Mouse (Mus musculus): ENCODE results near the gene Dpep2nb. TPM values are rescaled to one million over a fixed set of nuclear protein-coding genes. Genes with fewer than 3 reads are reported as not detected.
"Not testable (repeated sequence)": the region's sequence is repeated elsewhere in the genome, so short reads cannot be mapped to it uniquely, and the experiment has no call there.

The Dpep2nb gene
- total RNA-seq, 4 experiments from 2014 or later, result not detected

GRCm38 (mm10) chr8:106007135-106007534 lies 1.4 kb upstream of the Dpep2nb start:
- no peak for DNase-seq (ENCODE audit: low spot score in 2 of 2)

- no peak for DNase-seq (ENCODE audit: low spot score in 2 of 2)
These were observed 638 bp upstream of the Dpep2nb start for GRCm38 (mm10) chr8:106006413-106006812.

GRCm38 (mm10) chr8:106004538-106005207 lies 1.1 kb downstream of the Dpep2nb start:
- DNase-seq (ENCODE audit: low spot score in 2 of 2), result no peak

GRCm38 (mm10) chr8:106001908-106002307 lies 3.9 kb downstream of the Dpep2nb start:
- no peak for DNase-seq (ENCODE audit: low spot score in 2 of 2)

GRCm38 (mm10) chr8:105998971-105999370 lies 6.8 kb downstream of the Dpep2nb start:
- DNase-seq (ENCODE audit: low spot score in 2 of 2), result no peak

GRCm38 (mm10) chr8:105996359-105996758 lies 9.4 kb downstream of the Dpep2nb start:
- DNase-seq (ENCODE audit: low spot score in 2 of 2), result no peak

- DNase-seq (ENCODE audit: low spot score in 2 of 2), result no peak
These were observed 12.5 kb downstream of the Dpep2nb start for GRCm38 (mm10) chr8:105993226-105993625.

- DNase-seq (ENCODE audit: low spot score in 2 of 2), result no peak
These were observed 13.3 kb downstream of the Dpep2nb start for GRCm38 (mm10) chr8:105992499-105992898.

GRCm38 (mm10) chr8:105991546-105991945 lies 14.2 kb downstream of the Dpep2nb start:
- no peak for DNase-seq (ENCODE audit: low spot score in 2 of 2)

GRCm38 (mm10) chr8:105990856-105991387 lies 14.9 kb downstream of the Dpep2nb start, which contains the start of gene Dus2:
Dus2 (plus strand) TSS chr8:105991337.
- peak; percentile 37 to 65 for DNase-seq (ENCODE audit: low spot score in 2 of 2)

GRCm38 (mm10) chr8:105988546-105988945 lies 17.2 kb downstream of the Dpep2nb start:
- no peak for DNase-seq (ENCODE audit: low spot score in 2 of 2)

GRCm38 (mm10) chr8:105983406-105983805 lies 22.4 kb downstream of the Dpep2nb start:
- DNase-seq (ENCODE audit: low spot score in 2 of 2), result not testable (repeated sequence)

GRCm38 (mm10) chr8:105981146-105981545 lies 24.6 kb downstream of the Dpep2nb start:
- DNase-seq (ENCODE audit: low spot score in 2 of 2), result no peak

- no peak for DNase-seq (ENCODE audit: low spot score in 2 of 2)
These were observed 26.4 kb downstream of the Dpep2nb start, which contains the start of gene Dpep3 for GRCm38 (mm10) chr8:105979325-105979724. Dpep3 (minus strand) TSS chr8:105979429.

- no peak for DNase-seq (ENCODE audit: low spot score in 2 of 2)
These were observed 30.4 kb downstream of the Dpep2nb start for GRCm38 (mm10) chr8:105975363-105975762.

GRCm38 (mm10) chr8:105971019-105971720 lies 34.6 kb downstream of the Dpep2nb start:
- no peak for DNase-seq (ENCODE audit: low spot score in 2 of 2)

GRCm38 (mm10) chr8:105969367-105969766 lies 36.4 kb downstream of the Dpep2nb start:
- DNase-seq (ENCODE audit: low spot score in 2 of 2), result no peak

- no peak for DNase-seq (ENCODE audit: low spot score in 2 of 2)
These were observed 39.0 kb downstream of the Dpep2nb start for GRCm38 (mm10) chr8:105966692-105967311.

- DNase-seq (ENCODE audit: low spot score in 2 of 2), result no peak
These were observed 39.9 kb downstream of the Dpep2nb start, which contains the start of gene Slc12a4 for GRCm38 (mm10) chr8:105965905-105966341. Slc12a4 (minus strand) TSS chr8:105966097.

GRCm38 (mm10) chr8:105965266-105965904 lies 40.4 kb downstream of the Dpep2nb start:
- DNase-seq (ENCODE audit: low spot score in 2 of 2), result no peak

- no peak for DNase-seq (ENCODE audit: low spot score in 2 of 2)
These were observed 41.1 kb downstream of the Dpep2nb start for GRCm38 (mm10) chr8:105964506-105965265.

Measured in layer of hippocampus, adult 8-10 months (tissue).